Mouse (Mus musculus) liver, adult 2 months (tissue): Measurements from ENCODE around the gene Wdr24. TPM values are rescaled to one million over a fixed set of nuclear protein-coding genes. Genes with fewer than 3 reads are reported as not detected.

Experiments used
- DNase-seq: peaks from one replicate; pipeline ENCODE4 v3.0.0-alpha.2; 2011; ENCODE audit warnings: low read depth, low spot score; ENCODE audit errors: extremely low read depth
- H3K27ac ChIP-seq: fragments of 200-500 bp; replicated peaks from 2 replicates; pipeline ENCODE4 v1.5.1; 2012; ENCODE audit warnings: low read depth, mild to moderate bottlenecking, control low read depth, inconsistent platforms, low read length; ENCODE audit not compliant: insufficient read depth
- H3K27me3 ChIP-seq: fragments of 200-500 bp; 2 replicates; pipeline ENCODE4 v1.6.1; 2012; ENCODE audit warnings: mild to moderate bottlenecking, moderate library complexity, low read length, inconsistent platforms; ENCODE audit not compliant: control insufficient read depth, insufficient read depth
- H3K36me3 ChIP-seq: fragments of 200-500 bp; 2 replicates; pipeline ENCODE4 v1.6.1; 2012; ENCODE audit warnings: low read length, inconsistent platforms; ENCODE audit not compliant: control insufficient read depth, insufficient read depth
- H3K4me1 ChIP-seq: fragments of 200-500 bp; 2 replicates; pipeline ENCODE4 v1.6.1; 2011; ENCODE audit warnings: low read length; ENCODE audit not compliant: control insufficient read depth, insufficient read depth
- H3K4me3 ChIP-seq: fragments of 200-500 bp; 2 replicates; pipeline ENCODE4 v1.5.1; 2011; ENCODE audit warnings: low read depth, mild to moderate bottlenecking, control low read depth, low read length, moderate library complexity; ENCODE audit not compliant: insufficient read depth
- H3K79me2 ChIP-seq: fragments of 200-500 bp; 2 replicates; pipeline ENCODE4 v1.6.1; 2012; ENCODE audit warnings: inconsistent platforms, mild to moderate bottlenecking, low read length, moderate library complexity; ENCODE audit not compliant: control insufficient read depth, insufficient read depth
- H3K9ac ChIP-seq: fragments of 200-500 bp; 2 replicates; pipeline ENCODE4 v1.6.1; 2012; ENCODE audit warnings: low read depth, mild to moderate bottlenecking, control low read depth, inconsistent platforms, low read length
- CTCF ChIP-seq: fragments of 200-500 bp; IDR thresholded peaks from 2 replicates; pipeline ENCODE4 v1.5.1; 2011; ENCODE audit warnings: low read depth, low read length, control low read depth
- POLR2A ChIP-seq: fragments of 200-500 bp; IDR thresholded peaks from 2 replicates; pipeline ENCODE4 v1.6.1; 2011; ENCODE audit warnings: low read length, control low read depth; ENCODE audit not compliant: insufficient read depth; ENCODE audit errors: extremely low read depth
- WGBS: fragments of 180-500 bp; shearing (Covaris S2); methylation state at CpG from one replicate; pipeline ENCODE4 v1.1.7; 2018; 5-methylcytosine and 5-hydroxymethylcytosine counted together
- polyA plus RNA-seq: library from polyadenylated mRNA; depleted of rRNA; stranded (reverse); fragments of >200 nt; gene quantifications from 2 replicates; pipeline ENCODE4 v1.2.3, GENCODE M21; 2012
- total RNA-seq: library from RNA; depleted of rRNA; stranded (reverse); fragments of >200 nt; gene quantifications from 2 replicates; pipeline ENCODE4 v1.2.3, GENCODE M21; 2014

The Wdr24 gene
- total and polyA plus RNA-seq, 2 experiments: 13.3 to 24.8 TPM

- WGBS: under 1% methylated on average over 45 of the region's 45 CpGs
- Histone ChIP-seq H3K4me3 (peak overlapping the region; percentile 91), H3K4me1 (peaks cover 5% of the 10 kb centered on the region; the same call in 1 of the 2 replicates), H3K27ac (peak overlapping the region; percentile 65), H3K36me3 (no peaks in the 10 kb centered on the region), H3K27me3 (no peaks in the 10 kb centered on the region), H3K79me2 (no peaks in the 10 kb centered on the region), H3K9ac (peak overlapping the region; percentile 84)
- peak; percentile 63 for DNase-seq
- TF ChIP-seq CTCF: no peak
- peak; percentile 59 for TF ChIP-seq POLR2A
Measured at GRCm38 (mm10) chr17:25791843-25792527, 31.4 kb upstream of the Wdr24 start.

DNA sequence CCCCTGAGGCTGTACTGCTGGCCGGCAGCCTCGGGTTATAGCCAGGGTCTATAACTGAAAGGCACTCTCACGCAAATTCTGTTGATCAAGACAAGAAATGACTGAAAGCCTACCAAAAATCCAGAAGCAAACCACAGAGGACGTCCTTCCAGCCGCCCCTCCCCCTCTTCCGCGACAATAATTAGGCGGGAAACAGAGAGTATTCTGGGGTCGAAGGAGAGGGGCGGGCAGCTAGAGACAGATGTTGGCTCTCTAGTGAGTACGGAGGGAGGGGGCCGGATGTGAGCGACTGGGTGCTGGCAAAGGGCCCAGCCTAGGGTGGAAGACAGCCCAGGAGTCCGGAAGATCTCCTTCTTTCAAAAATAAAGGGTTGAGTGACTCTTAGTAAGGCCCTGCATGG, 30.8 kb upstream of the Wdr24 start, which contains the start of gene Fam173a:
Gene Fam173a, minus strand, starts transcription at position 287 of the 400 bp plus-strand sequence.
- Histone ChIP-seq H3K27ac (peak within 1 kb of the TSS; percentile 65), H3K27me3 (no peaks in the 10 kb centered on the region), H3K4me3 (peak within 1 kb of the TSS; percentile 91), H3K9ac (peak within 1 kb of the TSS; percentile 84), H3K79me2 (no peaks in the 10 kb centered on the region), H3K36me3 (no peaks in the 10 kb centered on the region), H3K4me1 (peaks cover 5% of the 10 kb centered on the region; the same call in 1 of the 2 replicates)
- peak; percentile 25 for DNase-seq
- TF ChIP-seq CTCF (no peak), POLR2A (no peak)
- WGBS: under 1% methylated on average over 14 of the region's 14 CpGs

- WGBS: 89% methylated on average over 13 of the region's 13 CpGs
- no peaks in the 10 kb centered on the region for H3K27me3 ChIP-seq
- peaks cover 5% of the 10 kb centered on the region; the same call in 1 of the 2 replicates for H3K4me1 ChIP-seq
- TF ChIP-seq CTCF (no peak), POLR2A (no peak)
- H3K4me3 ChIP-seq: no peak overlapping the region
- no peaks in the 10 kb centered on the region for H3K36me3 ChIP-seq
- H3K27ac ChIP-seq: no peak overlapping the region
- no peaks in the 10 kb centered on the region for H3K79me2 ChIP-seq
- H3K9ac ChIP-seq: no peak overlapping the region
- DNase-seq: no peak
Measured at GRCm38 (mm10) chr17:25794197-25794596, 29.2 kb upstream of the Wdr24 start.

GRCm38 (mm10) chr17:25794998-25795397, 28.4 kb upstream of the Wdr24 start:
- no peaks in the 10 kb centered on the region for H3K27me3 ChIP-seq
- no peaks in the 10 kb centered on the region for H3K79me2 ChIP-seq
- no peak for DNase-seq
- peaks cover 5% of the 10 kb centered on the region; the same call in 1 of the 2 replicates for H3K4me1 ChIP-seq
- no peak overlapping the region for H3K4me3 ChIP-seq
- H3K9ac ChIP-seq: no peak overlapping the region
- no peak overlapping the region for H3K27ac ChIP-seq
- TF ChIP-seq CTCF (no peak), POLR2A (no peak)
- no peaks in the 10 kb centered on the region for H3K36me3 ChIP-seq
- WGBS: 95% methylated on average over 17 of the region's 17 CpGs

GRCm38 (mm10) chr17:25795609-25796092, 27.8 kb upstream of the Wdr24 start, which contains the start of gene AC134908.4:
Gene AC134908.4 (minus strand): TSS chr17:25795659.
- DNase-seq: peak; percentile 26
- Histone ChIP-seq H3K4me1 (peaks cover 5% of the 10 kb centered on the region; the same call in 1 of the 2 replicates), H3K4me3 (peak within 1 kb of the TSS; percentile 79), H3K27me3 (no peaks in the 10 kb centered on the region), H3K27ac (no peak within 1 kb of the TSS; the same call in 1 of the 2 replicates), H3K79me2 (no peaks in the 10 kb centered on the region), H3K36me3 (no peaks in the 10 kb centered on the region), H3K9ac (peak within 1 kb of the TSS; percentile 68)
- WGBS: 56% methylated on average over 6 of the region's 6 CpGs
- TF ChIP-seq POLR2A (no peak), CTCF (no peak)
